Mouse (Mus musculus) left cerebral cortex, adult 2 months (tissue): ENCODE data around the gene Ephb2. TPM values are rescaled to one million over a fixed set of nuclear protein-coding genes. Genes with fewer than 3 reads are reported as not detected.
A peak's percentile ranks its signal among the peaks of the same experiment; 100 is the strongest.

ENCODE experiments used
- DNase-seq, 2 experiments: peaks; one replicate each; pipeline ENCODE4 v3.0.0; 2021 to 2022; ENCODE audit warnings: low spot score in 2 of 2, mixed read lengths in 1 of 2; ENCODE audit errors: extremely low spot score in 1 of 2
- H3K27ac ChIP-seq: fragments of 200-600 bp; 2 replicates; pipeline ENCODE4 v1.8.1; 2022
- H3K4me3 ChIP-seq: fragments of 200-600 bp; 2 replicates; pipeline ENCODE4 v1.8.1; 2022
- CTCF ChIP-seq: fragments of 200-600 bp; IDR thresholded peaks from 2 replicates; pipeline ENCODE4 v1.8.1; 2022; ENCODE audit warnings: antibody characterized with exemption, mild to moderate bottlenecking, moderate library complexity
- intact Hi-C: fragments of 180-260 bp; cut with DNase I; formaldehyde crosslinking; loops from one replicate; pipeline ENCODE4 v1.15.1; 2025
- total RNA-seq, 2 experiments: library from RNA; stranded (reverse); gene quantifications; 2 replicates each; pipeline ENCODE4 v1.2.3; 2021

Ephb2 gene
- total RNA-seq, 2 experiments from 2014 or later = 17.0 to 18.3 TPM

GRCm38 (mm10) chr4:136815364-136815763 lies 20.4 kb downstream of the Ephb2 start:
- H3K4me3 ChIP-seq = no peak overlapping the region
- peak; percentile 56 for TF ChIP-seq CTCF
- intact Hi-C loops = no loop called here
- no peak overlapping the region for H3K27ac ChIP-seq
- DNase-seq = no peak

- H3K4me3 ChIP-seq = no peak overlapping the region
- no peak for TF ChIP-seq CTCF
- no peak overlapping the region for H3K27ac ChIP-seq
- DNase-seq = no peak
- intact Hi-C loops = no loop called here
These were observed 23.2 kb downstream of the Ephb2 start for GRCm38 (mm10) chr4:136812543-136812942.

GRCm38 (mm10) chr4:136811596-136811995 lies 24.2 kb downstream of the Ephb2 start:
- DNase-seq = no peak
- no peak overlapping the region for H3K4me3 ChIP-seq
- TF ChIP-seq CTCF = no peak; the same call in 1 of the 2 replicates
- intact Hi-C loops = no loop called here
- no peak overlapping the region for H3K27ac ChIP-seq

- DNase-seq = no peak
- TF ChIP-seq CTCF = no peak
- Histone ChIP-seq H3K4me3 (no peak overlapping the region), H3K27ac (no peak overlapping the region)
- intact Hi-C loops = no loop called here
These were observed 27.3 kb downstream of the Ephb2 start for GRCm38 (mm10) chr4:136808478-136808877.

- H3K4me3 ChIP-seq = no peak overlapping the region
- no peak for TF ChIP-seq CTCF
- no peak for DNase-seq
- H3K27ac ChIP-seq = no peak overlapping the region
- intact Hi-C loops = no loop called here
These were observed 28.3 kb downstream of the Ephb2 start for GRCm38 (mm10) chr4:136807448-136808009.

GRCm38 (mm10) chr4:136806254-136806653 lies 29.5 kb downstream of the Ephb2 start:
- DNase-seq = no peak
- no peak overlapping the region for H3K4me3 ChIP-seq
- intact Hi-C loops = no loop called here
- no peak for TF ChIP-seq CTCF
- no peak overlapping the region for H3K27ac ChIP-seq

- Histone ChIP-seq H3K27ac (no peak overlapping the region), H3K4me3 (no peak overlapping the region)
- intact Hi-C loops = no loop called here
- no peak for DNase-seq
- TF ChIP-seq CTCF = no peak
These were observed 31.4 kb downstream of the Ephb2 start for GRCm38 (mm10) chr4:136804343-136804742.

- intact Hi-C loops = no loop called here
- no peak for TF ChIP-seq CTCF
- no peak overlapping the region for H3K4me3 ChIP-seq
- peak in 1 of 2 experiments; percentile 37 for DNase-seq
- no peak overlapping the region for H3K27ac ChIP-seq
These were observed 33.3 kb downstream of the Ephb2 start for GRCm38 (mm10) chr4:136802446-136802845.

- TF ChIP-seq CTCF = no peak
- DNase-seq = no peak
- intact Hi-C loops = no loop called here
- H3K27ac ChIP-seq = no peak overlapping the region
- no peak overlapping the region for H3K4me3 ChIP-seq
These were observed 33.8 kb downstream of the Ephb2 start for GRCm38 (mm10) chr4:136801944-136802343.

GRCm38 (mm10) chr4:136801463-136801862 lies 34.3 kb downstream of the Ephb2 start:
- no peak for TF ChIP-seq CTCF
- Histone ChIP-seq H3K4me3 (no peak overlapping the region), H3K27ac (no peak overlapping the region)
- DNase-seq = no peak
- intact Hi-C loops = no loop called here

- TF ChIP-seq CTCF = no peak
- no peak overlapping the region for H3K27ac ChIP-seq
- intact Hi-C loops = no loop called here
These were observed 35.4 kb downstream of the Ephb2 start for GRCm38 (mm10) chr4:136800366-136800765.

GRCm38 (mm10) chr4:136797677-136798569 lies 37.9 kb downstream of the Ephb2 start:
- intact Hi-C loops = no loop called here
- Histone ChIP-seq H3K27ac (no peak overlapping the region), H3K4me3 (no peak overlapping the region)
- no peak for TF ChIP-seq CTCF
- DNase-seq = no peak

More at GRCm38 (mm10) chr4:136800366-136800765, 35.4 kb downstream of the Ephb2 start:
- DNase-seq = no peak
- H3K4me3 ChIP-seq = no peak overlapping the region
